Mouse (Mus musculus) small intestine, adult 2 months (tissue): ENCODE data around the gene Dnm1.
A peak's percentile ranks its signal among the peaks of the same experiment; 100 is the strongest.

ENCODE experiments used
- CTCF ChIP-seq: fragments of 200-500 bp; IDR thresholded peaks from 2 replicates; pipeline ENCODE4 v1.5.1; 2012; ENCODE audit warnings: low read depth, mild to moderate bottlenecking, control low read depth, inconsistent platforms, low read length, moderate library complexity, mixed read lengths; ENCODE audit not compliant: insufficient replicate concordance, insufficient read length; ENCODE audit errors: extremely low read depth
- POLR2A ChIP-seq: fragments of 200-500 bp; IDR thresholded peaks from 2 replicates; pipeline ENCODE4 v1.6.1; 2012; ENCODE audit warnings: low read depth, mild to moderate bottlenecking, control low read depth, inconsistent platforms, low read length, moderate library complexity

GRCm38 (mm10) chr2:32302952-32303351, 50.2 kb downstream of the Dnm1 start:
- TF ChIP-seq CTCF: peak; percentile 23; the same call in 1 of the 2 replicates
- TF ChIP-seq POLR2A: no peak
